In genomic region chr11:98137836-98138235, GRCm38 (mm10) we compare ENCODE assay signal across 19 mouse cellular contexts.
"Had no signal": no experiment of that assay in that cellular context is flagged by ENCODE, and none has a peak within 500 bp of the region (broad histone marks: within the 10 kb centered on the region; RNA-seq: fewer than 3 reads in every experiment).

No protein-coding gene starts in this region.

- H3K27ac ChIP-seq: midbrain, embryonic 10.5 days; midbrain, embryonic 12.5 days; neural tube, embryonic 13.5 days; neural tube, embryonic 15.5 days had no signal

- H3K4me2 ChIP-seq: lung, embryonic 14.5 days; midbrain, embryonic 12.5 days; neural tube, embryonic 13.5 days; neural tube, embryonic 15.5 days had no signal

- DNase-seq: lung, adult 18-20 months; lung, embryonic 14.5 days; lung, postnatal 10 days; lung, postnatal 4 days; midbrain, embryonic 14.5 days; retina, postnatal 1 day; right cerebral cortex, adult 18-20 months; right cerebral cortex, postnatal 25 days; right cerebral cortex, postnatal 4 days; spleen, adult 18-20 months; thymus, adult 18-20 months; thymus, postnatal 14 days; thymus, postnatal 36 days had no signal

- H3K4me1 ChIP-seq: midbrain, embryonic 10.5 days; midbrain, embryonic 12.5 days had no signal

- H3K4me3 ChIP-seq: midbrain, embryonic 10.5 days; midbrain, embryonic 12.5 days; myocyte; neural tube, embryonic 13.5 days; neural tube, embryonic 15.5 days had no signal

- H3K36me3 ChIP-seq: neural tube, embryonic 13.5 days had no signal

- H3K9me3 ChIP-seq: midbrain, embryonic 10.5 days; midbrain, embryonic 12.5 days; neural tube, embryonic 13.5 days; neural tube, embryonic 15.5 days had no signal

- ATAC-seq: midbrain, embryonic 16.5 days had no signal

- H3K9ac ChIP-seq: lung, embryonic 14.5 days; midbrain, embryonic 12.5 days; neural tube, embryonic 13.5 days; neural tube, embryonic 15.5 days had no signal

- H3K27me3 ChIP-seq: midbrain, embryonic 12.5 days; neural tube, embryonic 13.5 days; neural tube, embryonic 15.5 days had no signal
